Mouse (Mus musculus) testis, postnatal 14 days (tissue): Measurements from ENCODE around the gene Rbm8a2.
"Not testable (repeated sequence)": the region's sequence is repeated elsewhere in the genome, so short reads cannot be mapped to it uniquely, and the experiment has no call there.

Source experiments
- DNase-seq: peaks from one replicate; pipeline ENCODE4 v3.0.0; 2021; ENCODE audit warnings: low spot score

Rbm8a2 gene

GRCm38 (mm10) chr1:175979014-175979413, at the start of gene Rbm8a2:
Rbm8a2 (minus strand) TSS chr1:175979114.
- DNase-seq, result not testable (repeated sequence)

- no peak for DNase-seq
Observed at GRCm38 (mm10) chr1:176028397-176028796, 49.5 kb upstream of the Rbm8a2 start.

GRCm38 (mm10) chr1:176024501-176024900, 45.6 kb upstream of the Rbm8a2 start:
- DNase-seq, result no peak

GRCm38 (mm10) chr1:176018523-176018922, 39.6 kb upstream of the Rbm8a2 start:
- no peak for DNase-seq

GRCm38 (mm10) chr1:176016076-176016475, 37.2 kb upstream of the Rbm8a2 start:
- DNase-seq, result no peak

GRCm38 (mm10) chr1:176013497-176014268, 34.8 kb upstream of the Rbm8a2 start:
- no peak for DNase-seq

- no peak for DNase-seq
Observed at GRCm38 (mm10) chr1:176011535-176011934, 32.6 kb upstream of the Rbm8a2 start.

GRCm38 (mm10) chr1:176011072-176011471, 32.2 kb upstream of the Rbm8a2 start:
- DNase-seq, result no peak

GRCm38 (mm10) chr1:176008411-176008810, 29.5 kb upstream of the Rbm8a2 start:
- DNase-seq, result no peak

GRCm38 (mm10) chr1:176000599-176000998, 21.7 kb upstream of the Rbm8a2 start:
- no peak for DNase-seq

- no peak for DNase-seq
Observed at GRCm38 (mm10) chr1:175997076-175997651, 18.2 kb upstream of the Rbm8a2 start.

- no peak for DNase-seq
Observed at GRCm38 (mm10) chr1:175988912-175989311, 10.0 kb upstream of the Rbm8a2 start.

- DNase-seq, result no peak
Observed at GRCm38 (mm10) chr1:175988448-175988847, 9.5 kb upstream of the Rbm8a2 start.

- no peak for DNase-seq
Observed at GRCm38 (mm10) chr1:175970710-175971109, 8.2 kb downstream of the Rbm8a2 start.

- DNase-seq, result no peak
Observed at GRCm38 (mm10) chr1:175967004-175967745, 11.7 kb downstream of the Rbm8a2 start.

- DNase-seq, result no peak
Observed at GRCm38 (mm10) chr1:175961786-175962185, 17.1 kb downstream of the Rbm8a2 start.

- no peak for DNase-seq
Observed at GRCm38 (mm10) chr1:175950851-175951250, 28.1 kb downstream of the Rbm8a2 start.

GRCm38 (mm10) chr1:175950421-175950820, 28.5 kb downstream of the Rbm8a2 start:
- no peak for DNase-seq

GRCm38 (mm10) chr1:175946718-175947315, 32.1 kb downstream of the Rbm8a2 start:
- DNase-seq, result no peak

- DNase-seq, result no peak
Observed at GRCm38 (mm10) chr1:175943168-175943567, 35.7 kb downstream of the Rbm8a2 start.

- DNase-seq, result no peak
Observed at GRCm38 (mm10) chr1:175938731-175939130, 40.2 kb downstream of the Rbm8a2 start.

- peak; percentile 37 for DNase-seq
Observed at GRCm38 (mm10) chr1:175936282-175936737, 42.6 kb downstream of the Rbm8a2 start.
